Mouse (Mus musculus) CH12.LX (cell line): Measurements from ENCODE around the gene Gpatch2. TPM values are rescaled to one million over a fixed set of nuclear protein-coding genes. Genes with fewer than 3 reads are reported as not detected.
A peak's percentile ranks its signal among the peaks of the same experiment; 100 is the strongest.

Experiments
- DNase-seq: peaks from one replicate; pipeline ENCODE4 v3.0.0-alpha.2; 2013; ENCODE audit errors: extremely low read depth
- H3K27ac ChIP-seq: 2 replicates; pipeline ENCODE4 v1.5.1; 2012; ENCODE audit warnings: low read depth, mild to moderate bottlenecking, control low read depth, moderate library complexity; ENCODE audit not compliant: insufficient read depth
- H3K27me3 ChIP-seq: replicated peaks from 2 replicates; pipeline ENCODE3; 2012; ENCODE audit warnings: inconsistent platforms
- H3K36me3 ChIP-seq, 2 experiments: replicated peaks in 1 of 2; 2 replicates each; pipeline versions ENCODE3 to v1.6.1; 2012; ENCODE audit warnings: inconsistent platforms in 1 of 2, low read length in 1 of 2, mild to moderate bottlenecking in 1 of 2, mixed read lengths in 1 of 2, moderate library complexity in 1 of 2; ENCODE audit not compliant: control insufficient read depth in 1 of 2, insufficient read depth in 1 of 2
- H3K4me1 ChIP-seq, 2 experiments: 2 replicates each; pipeline ENCODE4 v1.6.1; 2012; ENCODE audit warnings: inconsistent platforms in 1 of 2, moderate library complexity in 1 of 2; ENCODE audit not compliant: insufficient read depth in 2 of 2, control insufficient read depth in 1 of 2
- H3K4me2 ChIP-seq: 2 replicates; pipeline ENCODE4 v1.6.1; 2012; ENCODE audit warnings: low read depth, mild to moderate bottlenecking, control low read depth; ENCODE audit not compliant: poor library complexity, insufficient read depth, severe bottlenecking
- H3K4me3 ChIP-seq, 3 experiments: fragments of 150-350 bp in 1 of 3; sonication (generic) in 1 of 3; replicated peaks in 1 of 3; 2 replicates each; pipeline versions ENCODE3 to v1.5.1; 2011 to 2012; ENCODE audit warnings: low read depth in 2 of 3, low read length in 2 of 3, mild to moderate bottlenecking in 2 of 3, moderate library complexity in 2 of 3, control low read depth in 1 of 3, improper control_type of control experiment in 1 of 3, inconsistent platforms in 1 of 3, mixed read lengths in 1 of 3; ENCODE audit not compliant: poor library complexity in 1 of 3
- H3K79me2 ChIP-seq: replicated peaks from 2 replicates; pipeline ENCODE4 v1.6.1; 2012; ENCODE audit warnings: mild to moderate bottlenecking, moderate library complexity; ENCODE audit not compliant: control insufficient read depth, poor library complexity, insufficient read depth, severe bottlenecking; ENCODE audit errors: extremely low read depth
- H3K9ac ChIP-seq: 2 replicates; pipeline ENCODE4 v1.6.1; 2012; ENCODE audit warnings: low read depth, mild to moderate bottlenecking, control low read depth, moderate library complexity; ENCODE audit not compliant: insufficient read depth
- H3K9me3 ChIP-seq: replicated peaks from 2 replicates; pipeline ENCODE3; 2012; ENCODE audit warnings: low read length, inconsistent platforms, mixed read lengths
- EP300 ChIP-seq: IDR thresholded peaks from 2 replicates; pipeline ENCODE4 v1.6.1; 2011; ENCODE audit warnings: low read length, improper control_type of control experiment
- ETS1 ChIP-seq: conservative IDR thresholded peaks from 2 replicates; pipeline ENCODE4 v1.6.1; 2012; ENCODE audit warnings: low read depth, mild to moderate bottlenecking, inconsistent platforms, low read length, improper control_type of control experiment, moderate library complexity
- IRF4 ChIP-seq: IDR thresholded peaks from 2 replicates; pipeline ENCODE4 v1.6.1; 2014; ENCODE audit warnings: low read depth, mild to moderate bottlenecking, inconsistent platforms, low read length, improper control_type of control experiment
- JUN ChIP-seq: IDR thresholded peaks from 2 replicates; pipeline ENCODE4 v1.6.1; 2011; ENCODE audit warnings: low read depth, mild to moderate bottlenecking, low read length, improper control_type of control experiment, moderate library complexity; ENCODE audit not compliant: insufficient read depth
- JUND ChIP-seq: conservative IDR thresholded peaks from 2 replicates; pipeline ENCODE4 v1.6.1; 2011; ENCODE audit warnings: low read depth, low read length, improper control_type of control experiment
- KAT2A ChIP-seq: IDR thresholded peaks from 2 replicates; pipeline ENCODE4 v1.6.1; 2012; ENCODE audit warnings: low read length, improper control_type of control experiment, inconsistent platforms; ENCODE audit not compliant: insufficient replicate concordance
- MAX ChIP-seq: IDR thresholded peaks from 2 replicates; pipeline ENCODE4 v1.6.1; 2011; ENCODE audit warnings: low read length, improper control_type of control experiment
- MYC ChIP-seq: IDR thresholded peaks from 2 replicates; pipeline ENCODE4 v1.6.1; 2011; ENCODE audit warnings: low read depth, mild to moderate bottlenecking, improper control_type of control experiment, low read length
- SIN3A ChIP-seq: IDR thresholded peaks from 2 replicates; pipeline ENCODE4 v1.6.1; 2012; ENCODE audit warnings: low read length, improper control_type of control experiment, inconsistent platforms
- SMC3 ChIP-seq: IDR thresholded peaks from 2 replicates; pipeline ENCODE4 v1.6.1; 2011; ENCODE audit warnings: low read depth, low read length, improper control_type of control experiment
- ZMIZ1 ChIP-seq: IDR thresholded peaks from 2 replicates; pipeline ENCODE4 v1.6.1; 2012; ENCODE audit warnings: low read depth, mild to moderate bottlenecking, inconsistent platforms, low read length, improper control_type of control experiment
- dilution Hi-C: fragments of 300-500 bp; cut with MboI; formaldehyde crosslinking; loops from 2 replicates; pipeline ENCODE4 v1.14.3; 2020; ENCODE audit warnings: low sequenced_read_pairs; ENCODE audit not compliant: extremely low pct_unique_long_range_greater_than_20kb, extremely low pct_ligation_motif_present
- in situ Hi-C: fragments of 300-500 bp; cut with MboI; formaldehyde crosslinking; loops from 3 replicates; pipeline ENCODE4 v1.14.3; 2019; ENCODE audit warnings: low sequenced_read_pairs, low pct_ligation_motif_present, low pct_unique_long_range_greater_than_20kb, mixed read lengths
- polyA plus RNA-seq: library from polyadenylated mRNA; unstranded; fragments of >175 nt; gene quantifications from 2 replicates; pipeline ENCODE4 v1.2.1, GENCODE M21; 2012; ENCODE audit warnings: low read depth; ENCODE audit not compliant: insufficient read length
- total RNA-seq, 2 experiments: library from RNA; depleted of rRNA; stranded (reverse); fragments of 300-350 nt in 1 of 2; fragments of >200 nt in 1 of 2; gene quantifications; 2 replicates each; pipeline ENCODE4 v1.2.3; 2012 to 2014

Gpatch2 gene
- total and polyA plus RNA-seq, 3 experiments: 14.1 to 17.0 (median 15.4) TPM

DNA sequence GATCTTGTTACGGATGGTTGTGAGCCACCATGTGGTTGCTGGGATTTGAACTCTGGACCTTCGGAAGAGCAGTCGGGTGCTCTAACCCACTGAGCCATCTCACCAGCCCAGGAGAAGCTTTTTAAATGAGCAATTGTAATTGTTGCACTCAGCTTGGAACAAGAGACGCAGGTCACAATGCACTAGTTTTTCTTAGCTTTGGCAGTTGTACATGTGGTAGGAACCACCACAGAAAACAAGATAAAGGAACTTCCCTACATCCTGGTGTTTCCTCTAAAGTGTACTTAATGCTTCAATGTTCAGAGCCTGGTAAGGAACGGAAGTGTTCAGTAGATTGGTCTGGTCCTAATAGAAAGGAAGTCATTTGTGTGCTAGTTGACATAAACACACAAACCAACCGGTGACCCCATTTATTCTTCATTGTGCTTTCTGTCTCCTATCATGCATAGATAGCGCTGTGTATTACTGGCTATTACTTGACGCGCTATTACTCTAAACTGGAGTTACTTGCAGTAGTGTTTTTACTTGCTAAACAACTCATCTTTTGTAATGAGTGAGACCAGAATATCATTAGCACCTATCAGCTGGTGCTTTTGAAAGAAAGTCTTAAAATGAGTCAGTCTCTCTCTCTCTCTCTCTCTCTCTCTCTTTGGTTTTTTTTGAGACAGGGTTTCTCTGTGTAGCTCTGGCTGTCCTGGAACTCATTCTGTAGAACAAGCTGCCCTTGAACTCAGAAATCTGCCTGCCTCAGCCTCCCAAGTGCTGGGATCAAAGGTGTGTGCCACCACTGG, 1.5 kb downstream of the Gpatch2 start:
- DNase-seq: no peak
- Histone ChIP-seq H3K4me2 (no peak overlapping the region; the same call in 1 of the 2 replicates), H3K4me3 (no peak overlapping the region), H3K4me1 (peaks cover 3 to 20% of the 10 kb centered on the region in 2 experiments; a peak in 3 of 4 replicates), H3K36me3 (peaks cover 0 to 16% of the 10 kb centered on the region in 2 experiments), H3K27me3 (no peaks in the 10 kb centered on the region), H3K27ac (no peak overlapping the region), H3K79me2 (peaks cover 14% of the 10 kb centered on the region), H3K9ac (no peak overlapping the region), H3K9me3 (no peaks in the 10 kb centered on the region)
- in situ Hi-C loops (no loop called here), dilution Hi-C loops (no loop called here)
- TF ChIP-seq IRF4 (peak; percentile 58; the same call in 1 of the 2 replicates), SMC3 (no peak), ETS1 (peak; percentile 33), JUND (peak; percentile 55; the same call in 1 of the 2 replicates), KAT2A (no peak), EP300 (0 out of 2 replicates have a peak, but pooled peaks have one; percentile 28), JUN (peak; percentile 27; the same call in 1 of the 2 replicates)

DNA sequence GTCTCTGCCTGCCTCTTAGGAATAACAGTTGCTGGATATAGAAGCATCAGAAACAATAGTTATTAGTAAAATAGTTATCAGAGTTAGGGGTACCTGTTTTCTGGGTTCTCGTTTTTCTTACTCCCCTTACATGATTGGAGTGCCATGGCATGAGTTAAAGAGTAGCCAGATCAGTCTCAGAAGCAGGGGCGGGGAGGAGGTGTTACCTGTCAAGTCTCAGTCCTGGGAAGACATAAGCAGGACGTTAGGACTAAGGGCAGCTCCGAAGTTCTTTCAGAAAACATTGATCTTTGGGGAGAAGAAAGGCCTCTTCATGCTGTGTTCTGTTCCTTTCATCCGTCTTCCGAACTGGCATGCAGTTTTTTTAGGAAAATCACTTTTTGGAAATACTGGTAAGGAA, 5.4 kb downstream of the Gpatch2 start:
- Histone ChIP-seq H3K27me3 (no peaks in the 10 kb centered on the region), H3K4me1 (peaks cover 3 to 12% of the 10 kb centered on the region in 2 experiments; a peak in 3 of 4 replicates), H3K9me3 (no peaks in the 10 kb centered on the region), H3K4me2 (no peak overlapping the region), H3K27ac (no peak overlapping the region), H3K36me3 (peaks cover 6 to 34% of the 10 kb centered on the region in 2 experiments), H3K9ac (no peak overlapping the region), H3K4me3 (no peak overlapping the region), H3K79me2 (peaks cover 12% of the 10 kb centered on the region)
- TF ChIP-seq MYC (no peak), KAT2A (no peak), MAX (no peak), SIN3A (no peak), ZMIZ1 (no peak), IRF4 (no peak)
- in situ Hi-C loops: no loop called here
- dilution Hi-C loops: no loop called here
- DNase-seq: no peak
